Mouse (Mus musculus): Measurements from ENCODE around the gene B2m. TPM values are rescaled to one million over a fixed set of nuclear protein-coding genes. Genes with fewer than 3 reads are reported as not detected.

The B2m gene
- polyA plus RNA-seq, 2 experiments, result 145 to 308 TPM

- TF ChIP-seq POLR2A (IDR thresholded peaks at IDR 0.05; ENCODE audit: borderline replicate concordance, extremely low read depth, insufficient read depth, insufficient read length), result no peak
- DNase-seq (ENCODE audit: low spot score), result no peak
- peak overlapping the region; percentile 69; the same call in 1 of the 2 replicates for H3K4me3 ChIP-seq (replicated peaks; ENCODE audit: low read length)
- H3K4me2 ChIP-seq (replicated peaks; ENCODE audit: low read depth, low read length, severe bottlenecking), result peak overlapping the region; percentile 68; the same call in 1 of the 2 replicates
- no peak overlapping the region for H3K9ac ChIP-seq (ENCODE audit: low read depth, low read length, severe bottlenecking)
- no peaks in the 10 kb centered on the region for H3K27me3 ChIP-seq (ENCODE audit: control insufficient read depth, insufficient read depth, low read length)
- no peak for ATAC-seq (ENCODE audit: low FRiP score, low read depth)
- H3K36me3 ChIP-seq (ENCODE audit: control insufficient read depth, insufficient read depth, low read length), result peaks cover 9% of the 10 kb centered on the region
- peaks cover 6% of the 10 kb centered on the region; the same call in 1 of the 2 replicates for H3K4me1 ChIP-seq (ENCODE audit: control insufficient read depth, insufficient read depth, low read length)
- H3K9me3 ChIP-seq (ENCODE audit: control insufficient read depth, low read length), result no peaks in the 10 kb centered on the region
- WGBS, result 90% methylated on average over 2 of the region's 2 CpGs
- H3K27ac ChIP-seq (replicated peaks; ENCODE audit: low read depth, low read length), result no peak overlapping the region
Observed at GRCm38 (mm10) chr2:122116888-122117287, 30.6 kb upstream of the B2m start.

DNA sequence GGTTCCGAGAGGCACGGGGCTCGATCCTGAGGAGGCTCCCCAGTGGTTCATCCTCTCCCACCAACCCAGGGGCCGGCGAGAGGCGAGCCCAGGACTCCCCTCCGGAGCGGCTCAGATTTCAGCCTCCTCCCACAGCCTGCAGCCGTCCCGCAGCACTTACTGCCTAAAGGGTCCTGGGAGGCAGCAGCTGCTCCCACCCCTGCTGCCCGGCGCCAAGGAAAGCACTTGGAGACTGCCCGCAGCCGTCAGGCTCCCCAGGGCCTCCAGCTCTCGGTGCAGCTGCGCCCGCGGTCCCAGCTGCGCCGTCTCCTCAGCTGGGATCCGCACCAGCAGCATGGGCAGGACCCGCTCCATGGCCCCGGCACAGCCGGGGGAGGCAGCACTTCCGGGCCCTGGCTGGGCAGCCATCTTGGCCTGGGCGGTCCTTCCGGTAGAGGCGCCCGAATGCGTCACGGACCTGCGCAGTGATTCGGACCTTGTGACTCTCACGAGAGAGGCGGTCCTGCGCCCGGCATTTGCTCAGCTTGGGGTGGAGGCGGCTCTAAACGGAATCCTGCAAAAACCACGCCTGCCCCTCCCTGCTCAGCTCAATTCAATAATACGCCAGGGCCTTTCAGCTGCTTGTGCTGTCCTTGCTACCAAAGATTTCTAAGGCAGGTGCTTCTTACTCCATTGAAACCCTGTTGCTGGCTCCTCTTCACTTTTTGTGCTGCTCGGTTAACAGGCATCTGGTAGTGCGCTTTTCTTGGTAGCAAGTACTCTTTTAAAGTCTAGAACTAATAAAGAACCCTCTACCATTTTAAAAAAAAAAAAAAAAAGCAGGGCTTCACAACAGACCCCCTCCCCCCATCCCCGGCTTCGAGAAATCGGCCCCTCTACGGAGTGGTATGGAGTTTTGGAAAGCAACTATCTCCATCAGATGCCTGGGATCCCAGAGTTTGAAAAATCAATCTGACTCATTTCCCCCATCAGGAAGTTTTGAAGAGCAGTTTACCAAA, 29.2 kb upstream of the B2m start, which contains the start of gene Spg11:
Spg11 (minus strand) TSS at position 426 of the 998 bp plus-strand sequence.
- Histone ChIP-seq H3K4me1 (ENCODE audit: control insufficient read depth, insufficient read depth, low read length) (peaks cover 6% of the 10 kb centered on the region; the same call in 1 of the 2 replicates), H3K27me3 (ENCODE audit: control insufficient read depth, insufficient read depth, low read length) (no peaks in the 10 kb centered on the region), H3K4me3 (replicated peaks; ENCODE audit: low read length) (peak within 1 kb of the TSS; percentile 69), H3K9me3 (ENCODE audit: control insufficient read depth, low read length) (no peaks in the 10 kb centered on the region), H3K9ac (ENCODE audit: low read depth, low read length, severe bottlenecking) (peak within 1 kb of the TSS; percentile 90), H3K36me3 (ENCODE audit: control insufficient read depth, insufficient read depth, low read length) (peaks cover 3% of the 10 kb centered on the region; the same call in 1 of the 2 replicates), H3K4me2 (replicated peaks; ENCODE audit: low read depth, low read length, severe bottlenecking) (peak within 1 kb of the TSS; percentile 68), H3K27ac (replicated peaks; ENCODE audit: low read depth, low read length) (peak within 1 kb of the TSS; percentile 96)
- DNase-seq (ENCODE audit: low spot score), result peak; percentile 98
- TF ChIP-seq POLR2A (IDR thresholded peaks at IDR 0.05; ENCODE audit: borderline replicate concordance, extremely low read depth, insufficient read depth, insufficient read length), result peak; percentile 99
- WGBS, result 1% methylated on average over 43 of the region's 47 CpGs
- peak; percentile 99 for ATAC-seq (ENCODE audit: low FRiP score, low read depth)

GRCm38 (mm10) chr2:122125680-122126572, 21.6 kb upstream of the B2m start:
- no peaks in the 10 kb centered on the region for H3K27me3 ChIP-seq (ENCODE audit: control insufficient read depth, insufficient read depth, low read length)
- H3K9me3 ChIP-seq (ENCODE audit: control insufficient read depth, low read length), result no peaks in the 10 kb centered on the region
- H3K27ac ChIP-seq (replicated peaks; ENCODE audit: low read depth, low read length), result no peak overlapping the region
- H3K4me2 ChIP-seq (replicated peaks; ENCODE audit: low read depth, low read length, severe bottlenecking), result no peak overlapping the region
- no peak for TF ChIP-seq POLR2A (IDR thresholded peaks at IDR 0.05; ENCODE audit: borderline replicate concordance, extremely low read depth, insufficient read depth, insufficient read length)
- H3K4me3 ChIP-seq (replicated peaks; ENCODE audit: low read length), result no peak overlapping the region
- DNase-seq (ENCODE audit: low spot score) (no peak), ATAC-seq (ENCODE audit: low FRiP score, low read depth) (no peak)
- WGBS, result 47% methylated on average over 12 of the region's 12 CpGs
- no peak overlapping the region for H3K9ac ChIP-seq (ENCODE audit: low read depth, low read length, severe bottlenecking)
- no peaks in the 10 kb centered on the region for H3K4me1 ChIP-seq (ENCODE audit: control insufficient read depth, insufficient read depth, low read length)
- no peaks in the 10 kb centered on the region for H3K36me3 ChIP-seq (ENCODE audit: control insufficient read depth, insufficient read depth, low read length)

DNA sequence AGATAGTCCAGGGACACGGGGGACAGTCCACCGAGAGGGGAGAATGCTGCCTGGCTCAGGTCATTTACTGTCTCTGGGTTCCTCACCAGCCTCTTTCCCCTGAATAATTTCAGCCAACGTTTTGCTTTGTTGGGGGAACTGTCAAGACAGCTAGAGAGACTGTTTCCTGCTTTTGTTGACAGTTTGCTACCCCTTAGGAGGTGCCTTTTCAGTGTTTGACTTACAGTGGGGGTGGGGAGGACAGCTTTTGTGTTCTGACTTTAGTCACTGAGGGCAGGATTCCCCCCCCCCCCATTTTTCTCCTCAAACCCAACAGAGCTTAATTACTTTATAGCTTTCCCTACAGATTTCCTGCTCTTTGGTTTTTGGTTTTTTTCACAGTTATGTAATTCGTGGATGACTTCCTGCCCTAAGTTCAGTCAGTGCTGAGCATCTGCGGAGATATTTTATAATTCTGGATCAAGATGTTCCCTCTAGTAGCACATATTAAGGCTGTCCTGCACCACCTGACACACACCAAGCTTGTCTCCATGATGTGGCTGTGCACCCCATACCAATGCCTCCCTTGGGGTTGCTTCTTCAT, 20.6 kb upstream of the B2m start:
- no peaks in the 10 kb centered on the region for H3K4me1 ChIP-seq (ENCODE audit: control insufficient read depth, insufficient read depth, low read length)
- WGBS, result 49% methylated on average over 5 of the region's 5 CpGs
- no peaks in the 10 kb centered on the region for H3K36me3 ChIP-seq (ENCODE audit: control insufficient read depth, insufficient read depth, low read length)
- no peak overlapping the region for H3K4me3 ChIP-seq (replicated peaks; ENCODE audit: low read length)
- no peaks in the 10 kb centered on the region for H3K9me3 ChIP-seq (ENCODE audit: control insufficient read depth, low read length)
- DNase-seq (ENCODE audit: low spot score) (no peak), ATAC-seq (ENCODE audit: low FRiP score, low read depth) (no peak)
- no peaks in the 10 kb centered on the region for H3K27me3 ChIP-seq (ENCODE audit: control insufficient read depth, insufficient read depth, low read length)
- no peak overlapping the region for H3K9ac ChIP-seq (ENCODE audit: low read depth, low read length, severe bottlenecking)
- H3K27ac ChIP-seq (replicated peaks; ENCODE audit: low read depth, low read length), result no peak overlapping the region
- TF ChIP-seq POLR2A (IDR thresholded peaks at IDR 0.05; ENCODE audit: borderline replicate concordance, extremely low read depth, insufficient read depth, insufficient read length), result no peak
- H3K4me2 ChIP-seq (replicated peaks; ENCODE audit: low read depth, low read length, severe bottlenecking), result no peak overlapping the region

Measured in limb, embryonic 14.5 days (tissue).